Comparison of ENCODE assay signal across 1 mouse cellular context in genomic region chr2:31135512-31135931, GRCm38 (mm10).
TF ChIP-seq lines count a peak whose summit lies in the region.

No protein-coding gene starts in this region.

TF ChIP-seq in CH12.LX, 34 proteins besides CTCF, POLR2A, EP300 and RAD21 (continued from another document):
- TF ChIP-seq MAX (IDR thresholded peaks at IDR 0.05; ENCODE audit: low read length) (no peak), PAX5 (IDR thresholded peaks at IDR 0.05; ENCODE audit: low read length) (no peak), USF1 (IDR thresholded peaks at IDR 0.05; ENCODE audit: low read depth, low read length) (no peak), JUN (IDR thresholded peaks at IDR 0.05; ENCODE audit: insufficient read depth, low read depth, low read length) (no peak), ZKSCAN1 (IDR thresholded peaks at IDR 0.05; ENCODE audit: borderline replicate concordance, low read depth, low read length) (no peak), TCF12 (IDR thresholded peaks at IDR 0.05; ENCODE audit: low read depth, low read length) (no peak), RCOR1 (conservative IDR thresholded peaks at IDR 0.05; ENCODE audit: low read depth, low read length) (no peak), CHD1 (IDR thresholded peaks at IDR 0.05; ENCODE audit: low read depth, low read length) (peak; percentile 47; the same call in 1 of the 2 replicates), BHLHE40 (IDR thresholded peaks at IDR 0.05; ENCODE audit: low read depth, low read length) (peak; percentile 75), GABPA (IDR thresholded peaks at IDR 0.05; ENCODE audit: insufficient replicate concordance, low read depth, low read length) (no peak), NRF1 (IDR thresholded peaks at IDR 0.05; ENCODE audit: low read depth, low read length) (no peak), HCFC1 (IDR thresholded peaks at IDR 0.05; ENCODE audit: low read depth, low read length) (no peak), MAFK (IDR thresholded peaks at IDR 0.05; ENCODE audit: insufficient replicate concordance, low read length) (no peak), IRF4 (IDR thresholded peaks at IDR 0.05; ENCODE audit: low read depth, low read length) (peak; percentile 46), E2F4 (IDR thresholded peaks at IDR 0.05; ENCODE audit: insufficient replicate concordance, low read depth, low read length) (no peak), USF2 (conservative IDR thresholded peaks at IDR 0.05; ENCODE audit: low read depth, low read length) (no peak), CHD2 (IDR thresholded peaks at IDR 0.05; ENCODE audit: low read length) (peak; percentile 67), NELFE (IDR thresholded peaks at IDR 0.05; ENCODE audit: low read depth, low read length) (no peak)
